Mouse (Mus musculus): ENCODE measurements around the gene Smdt1. TPM values are rescaled to one million over a fixed set of nuclear protein-coding genes. Genes with fewer than 3 reads are reported as not detected.

The Smdt1 gene
- polyA plus RNA-seq, 1 experiment from 2014 or later = 296 TPM

DNA sequence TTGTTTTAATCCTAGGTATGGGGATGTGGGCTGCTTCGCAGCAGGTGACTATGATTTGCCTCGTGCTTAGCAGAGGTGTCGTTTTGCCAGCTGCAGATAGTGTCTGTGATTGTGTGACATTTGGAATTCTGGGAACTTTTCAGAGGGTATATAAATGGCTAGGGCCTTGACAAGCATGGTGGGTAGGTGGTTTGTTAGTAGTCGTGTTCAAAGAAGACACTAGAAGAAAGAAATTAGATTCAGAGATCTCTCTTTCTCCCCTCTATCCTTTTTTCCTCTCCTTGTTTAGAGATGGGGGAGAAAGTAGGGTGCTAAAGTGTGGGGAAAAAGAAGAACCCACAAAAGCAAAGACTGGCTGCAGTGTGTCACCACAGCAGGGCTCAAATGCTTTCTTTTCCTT is 29.4 kb downstream of the Smdt1 start:
- Histone ChIP-seq H3K27ac (replicated peaks) (no peak overlapping the region), H3K9ac (ENCODE audit: low read length) (no peak overlapping the region), H3K27me3 (ENCODE audit: control insufficient read depth, insufficient read depth, low read length) (no peaks in the 10 kb centered on the region), H3K36me3 (ENCODE audit: control insufficient read depth, insufficient read depth, low read length) (no peaks in the 10 kb centered on the region), H3K9me3 (ENCODE audit: control insufficient read depth, low read length) (no peaks in the 10 kb centered on the region), H3K4me3 (ENCODE audit: low read depth, low read length) (no peak overlapping the region), H3K4me2 (replicated peaks; ENCODE audit: low read depth) (no peak overlapping the region), H3K4me1 (replicated peaks; ENCODE audit: control insufficient read depth, insufficient read depth) (no peaks in the 10 kb centered on the region)
- peak; percentile 1 for DNase-seq (ENCODE audit: low spot score)
- ATAC-seq (ENCODE audit: low FRiP score, low TSS enrichment) = no peak
- TF ChIP-seq EP300 (optimal IDR thresholded peaks at IDR 0.05) (no peak), CTCF (IDR thresholded peaks at IDR 0.05; ENCODE audit: low read depth) (no peak)
- 93% methylated on average over 4 of the region's 4 CpGs for WGBS

DNA sequence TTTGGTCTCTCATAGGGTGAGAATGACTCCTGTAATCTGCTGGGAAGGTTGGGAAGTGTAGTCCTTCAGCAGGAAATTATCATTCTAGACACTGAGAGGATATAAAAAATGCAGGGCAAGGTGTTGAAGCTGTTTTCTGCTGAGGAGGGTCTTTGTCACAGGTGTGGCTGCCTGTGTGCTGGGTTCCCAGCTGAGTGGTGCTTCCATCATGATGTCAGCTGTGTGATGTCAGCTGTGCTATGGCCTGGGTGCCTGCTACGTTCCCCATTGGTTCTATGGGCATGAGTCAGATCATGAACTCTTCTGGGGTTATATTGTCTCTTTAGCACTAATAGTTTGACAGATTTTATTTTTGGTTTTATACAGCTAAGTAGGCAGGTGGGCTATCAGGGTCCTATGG is 30.1 kb downstream of the Smdt1 start:
- Histone ChIP-seq H3K4me3 (ENCODE audit: low read depth, low read length) (no peak overlapping the region), H3K4me1 (replicated peaks; ENCODE audit: control insufficient read depth, insufficient read depth) (no peaks in the 10 kb centered on the region), H3K36me3 (ENCODE audit: control insufficient read depth, insufficient read depth, low read length) (no peaks in the 10 kb centered on the region), H3K27me3 (ENCODE audit: control insufficient read depth, insufficient read depth, low read length) (no peaks in the 10 kb centered on the region), H3K9me3 (ENCODE audit: control insufficient read depth, low read length) (no peaks in the 10 kb centered on the region), H3K9ac (ENCODE audit: low read length) (no peak overlapping the region), H3K27ac (replicated peaks) (no peak overlapping the region), H3K4me2 (replicated peaks; ENCODE audit: low read depth) (no peak overlapping the region)
- WGBS = 82% methylated on average over 1 of the region's 1 CpGs
- TF ChIP-seq EP300 (optimal IDR thresholded peaks at IDR 0.05) = no peak
- no peak for TF ChIP-seq CTCF (IDR thresholded peaks at IDR 0.05; ENCODE audit: low read depth)
- peak; percentile 40; the same call in 1 of the 2 replicates for ATAC-seq (ENCODE audit: low FRiP score, low TSS enrichment)
- DNase-seq (ENCODE audit: low spot score) = peak; percentile 10

DNA sequence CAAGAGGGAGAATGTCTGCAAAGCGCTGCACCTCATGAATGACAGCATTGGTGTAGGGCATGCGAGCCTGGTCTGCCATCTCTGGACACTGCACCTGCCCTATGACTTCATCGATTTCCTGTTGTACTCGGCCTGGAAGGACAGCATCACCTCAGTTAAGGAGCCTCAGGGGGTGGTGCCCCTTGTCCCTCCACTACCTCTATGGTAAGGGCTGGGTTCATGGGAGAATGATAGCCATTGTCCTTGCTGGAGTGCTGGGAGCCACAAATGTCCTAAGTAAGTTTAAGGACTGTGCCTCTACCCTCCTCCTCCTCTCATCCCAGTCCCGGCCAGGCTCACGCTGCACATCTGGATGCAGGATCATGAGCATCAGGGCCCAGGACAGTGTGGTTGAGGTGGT is 33.7 kb downstream of the Smdt1 start:
- H3K4me3 ChIP-seq (ENCODE audit: low read depth, low read length) = no peak overlapping the region
- no peaks in the 10 kb centered on the region for H3K9me3 ChIP-seq (ENCODE audit: control insufficient read depth, low read length)
- ATAC-seq (ENCODE audit: low FRiP score, low TSS enrichment) = no peak
- H3K9ac ChIP-seq (ENCODE audit: low read length) = no peak overlapping the region
- TF ChIP-seq CTCF (IDR thresholded peaks at IDR 0.05; ENCODE audit: low read depth) (no peak), EP300 (optimal IDR thresholded peaks at IDR 0.05) (no peak)
- H3K4me1 ChIP-seq (replicated peaks; ENCODE audit: control insufficient read depth, insufficient read depth) = no peaks in the 10 kb centered on the region
- no peaks in the 10 kb centered on the region for H3K27me3 ChIP-seq (ENCODE audit: control insufficient read depth, insufficient read depth, low read length)
- no peak overlapping the region for H3K4me2 ChIP-seq (replicated peaks; ENCODE audit: low read depth)
- no peaks in the 10 kb centered on the region for H3K36me3 ChIP-seq (ENCODE audit: control insufficient read depth, insufficient read depth, low read length)
- DNase-seq (ENCODE audit: low spot score) = no peak
- WGBS = 81% methylated on average over 6 of the region's 6 CpGs
- H3K27ac ChIP-seq (replicated peaks) = no peak overlapping the region

DNA sequence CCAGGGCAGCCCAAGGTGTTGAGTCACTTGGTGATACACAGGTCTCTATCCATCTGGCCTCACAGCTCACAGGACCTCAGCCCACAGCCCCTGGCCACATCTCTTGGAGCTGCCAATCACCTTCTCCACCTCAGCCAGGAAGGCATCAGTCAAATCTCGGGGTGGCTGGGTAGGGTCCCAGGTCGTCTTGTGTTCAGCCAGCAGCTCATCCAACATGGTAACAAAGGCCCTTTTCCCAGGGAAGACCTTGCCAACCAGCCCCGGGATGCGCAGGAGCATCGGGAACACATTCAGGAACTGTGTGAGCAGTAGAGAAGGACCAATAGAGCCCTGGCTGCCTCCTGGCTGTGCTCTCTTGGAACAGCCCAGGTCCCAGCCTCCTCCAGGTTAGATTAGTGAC is 34.2 kb downstream of the Smdt1 start:
- H3K9me3 ChIP-seq (ENCODE audit: control insufficient read depth, low read length) = no peaks in the 10 kb centered on the region
- no peaks in the 10 kb centered on the region for H3K27me3 ChIP-seq (ENCODE audit: control insufficient read depth, insufficient read depth, low read length)
- H3K4me3 ChIP-seq (ENCODE audit: low read depth, low read length) = no peak overlapping the region
- 84% methylated on average over 5 of the region's 5 CpGs for WGBS
- no peak overlapping the region for H3K27ac ChIP-seq (replicated peaks)
- no peaks in the 10 kb centered on the region for H3K4me1 ChIP-seq (replicated peaks; ENCODE audit: control insufficient read depth, insufficient read depth)
- TF ChIP-seq CTCF (IDR thresholded peaks at IDR 0.05; ENCODE audit: low read depth) (no peak), EP300 (optimal IDR thresholded peaks at IDR 0.05) (no peak)
- ATAC-seq (ENCODE audit: low FRiP score, low TSS enrichment) (no peak), DNase-seq (ENCODE audit: low spot score) (no peak)
- H3K36me3 ChIP-seq (ENCODE audit: control insufficient read depth, insufficient read depth, low read length) = no peaks in the 10 kb centered on the region
- H3K9ac ChIP-seq (ENCODE audit: low read length) = no peak overlapping the region
- no peak overlapping the region for H3K4me2 ChIP-seq (replicated peaks; ENCODE audit: low read depth)

DNA sequence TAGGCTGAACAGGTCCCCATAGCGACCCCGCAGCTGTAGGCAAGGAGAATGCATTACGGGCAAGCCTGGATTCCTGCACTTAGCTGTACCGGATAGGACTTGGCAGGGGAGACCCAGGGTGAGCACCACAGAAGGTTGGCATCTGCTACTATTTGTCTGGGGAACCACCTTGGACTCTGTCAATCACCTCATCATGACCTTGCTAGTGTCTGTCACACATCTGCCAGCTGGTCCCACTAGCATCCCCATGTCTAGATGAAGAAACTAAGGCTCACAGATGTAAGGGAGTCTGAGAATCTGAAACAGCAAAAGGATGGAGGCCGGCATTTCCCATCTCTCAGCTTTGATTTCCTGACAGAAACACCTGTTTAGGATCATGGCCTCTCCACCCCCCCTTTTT is 35.7 kb downstream of the Smdt1 start:
- Histone ChIP-seq H3K4me3 (ENCODE audit: low read depth, low read length) (no peak overlapping the region), H3K27ac (replicated peaks) (no peak overlapping the region), H3K4me1 (replicated peaks; ENCODE audit: control insufficient read depth, insufficient read depth) (no peaks in the 10 kb centered on the region; the same call in 1 of the 2 replicates), H3K27me3 (ENCODE audit: control insufficient read depth, insufficient read depth, low read length) (no peaks in the 10 kb centered on the region), H3K9ac (ENCODE audit: low read length) (no peak overlapping the region), H3K9me3 (ENCODE audit: control insufficient read depth, low read length) (no peaks in the 10 kb centered on the region), H3K4me2 (replicated peaks; ENCODE audit: low read depth) (no peak overlapping the region), H3K36me3 (ENCODE audit: control insufficient read depth, insufficient read depth, low read length) (no peaks in the 10 kb centered on the region)
- TF ChIP-seq CTCF (IDR thresholded peaks at IDR 0.05; ENCODE audit: low read depth) (no peak), EP300 (optimal IDR thresholded peaks at IDR 0.05) (no peak)
- no peak for DNase-seq (ENCODE audit: low spot score)
- no peak for ATAC-seq (ENCODE audit: low FRiP score, low TSS enrichment)
- WGBS = 84% methylated on average over 5 of the region's 5 CpGs

DNA sequence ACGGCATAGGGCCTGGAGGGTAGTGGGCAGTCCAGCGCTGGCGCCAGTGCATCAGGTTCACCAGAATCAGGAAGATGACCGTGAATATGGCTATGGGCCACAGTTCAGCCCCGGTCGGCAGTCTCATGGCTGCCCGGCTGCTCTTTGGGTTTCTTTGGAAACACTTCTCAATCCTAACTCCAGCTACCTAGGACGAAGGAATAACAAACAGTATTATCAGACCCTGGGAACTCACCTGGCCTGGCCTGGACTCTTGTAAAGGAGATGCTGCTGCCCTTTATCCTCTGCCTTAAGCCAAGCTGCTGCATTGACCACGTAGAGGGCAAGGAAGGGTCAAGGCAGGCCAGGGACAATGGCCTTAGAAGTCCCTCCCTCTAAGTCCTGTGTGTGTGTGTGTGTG is 37.1 kb downstream of the Smdt1 start:
- Histone ChIP-seq H3K27ac (replicated peaks) (peak overlapping the region; percentile 80; the same call in 1 of the 2 replicates), H3K27me3 (ENCODE audit: control insufficient read depth, insufficient read depth, low read length) (no peaks in the 10 kb centered on the region), H3K4me1 (replicated peaks; ENCODE audit: control insufficient read depth, insufficient read depth) (no peaks in the 10 kb centered on the region; the same call in 1 of the 2 replicates), H3K9ac (ENCODE audit: low read length) (no peak overlapping the region), H3K4me3 (ENCODE audit: low read depth, low read length) (no peak overlapping the region), H3K4me2 (replicated peaks; ENCODE audit: low read depth) (no peak overlapping the region), H3K9me3 (ENCODE audit: control insufficient read depth, low read length) (no peaks in the 10 kb centered on the region), H3K36me3 (ENCODE audit: control insufficient read depth, insufficient read depth, low read length) (no peaks in the 10 kb centered on the region)
- TF ChIP-seq CTCF (IDR thresholded peaks at IDR 0.05; ENCODE audit: low read depth) (no peak), EP300 (optimal IDR thresholded peaks at IDR 0.05) (no peak)
- WGBS = 78% methylated on average over 9 of the region's 9 CpGs
- no peak for ATAC-seq (ENCODE audit: low FRiP score, low TSS enrichment)
- DNase-seq (ENCODE audit: low spot score) = no peak
